In genomic region chr11:118145771-118146351, GRCm38 (mm10) we compare ENCODE assay signal across 8 mouse cellular contexts. TPM values are rescaled to one million over a fixed set of nuclear protein-coding genes. Genes with fewer than 3 reads are reported as not detected.
DNase-seq lines count a peak whose midpoint lies in the region; ATAC-seq and TF ChIP-seq lines count a peak whose summit lies in the region.

No protein-coding gene starts in this region.

- peak overlapping the region; percentile 35 for H3K9ac ChIP-seq in CH12.LX (ENCODE audit: insufficient read depth, low read depth)
- no peak overlapping the region for H3K9ac ChIP-seq in lung, embryonic 15.5 days
- no peak overlapping the region for H3K9ac ChIP-seq in midbrain, embryonic 11.5 days (ENCODE audit: low read length)
- H3K9ac ChIP-seq in midbrain, embryonic 13.5 days (replicated peaks) = no peak overlapping the region

- dilution Hi-C loops in CH12.LX (cut with MboI; ENCODE audit: extremely low pct_ligation_motif_present, extremely low pct_unique_long_range_greater_than_20kb, low sequenced_read_pairs) = no loop called here

- ATAC-seq in inflammation-experienced regulatory T-cells, adult 6 months = peak; percentile 83
- no peak for ATAC-seq in lung, embryonic 15.5 days (ENCODE audit: borderline replicate concordance, extremely low read depth, low FRiP score, low TSS enrichment)
- ATAC-seq in midbrain, embryonic 11.5 days (ENCODE audit: low FRiP score) = no peak
- ATAC-seq in midbrain, embryonic 13.5 days = no peak

- H3K36me3 ChIP-seq in CH12.LX (replicated peaks in 1 of 2; ENCODE audit: control insufficient read depth in 1 of 2, insufficient read depth in 1 of 2, low read length in 1 of 2) = peaks cover 0 to 4% of the 10 kb centered on the region in 2 experiments
- no peaks in the 10 kb centered on the region for H3K36me3 ChIP-seq in lung, embryonic 15.5 days
- H3K36me3 ChIP-seq in splenic B cell, adult 2 months (ENCODE audit: control insufficient read depth, insufficient read depth, low read length, poor library complexity, severe bottlenecking) = no peaks in the 10 kb centered on the region; the same call in 1 of the 2 replicates
- H3K36me3 ChIP-seq in midbrain, embryonic 11.5 days (ENCODE audit: control insufficient read depth, insufficient read depth, low read length) = no peaks in the 10 kb centered on the region
- H3K36me3 ChIP-seq in midbrain, embryonic 13.5 days = no peaks in the 10 kb centered on the region

- peak; percentile 83 for TF ChIP-seq POLR2A in CH12.LX (IDR thresholded peaks at IDR 0.05; ENCODE audit: low read depth, low read length)

- no peak for TF ChIP-seq CTCF in CH12.LX (conservative IDR thresholded peaks at IDR 0.05 in 1 of 2, IDR thresholded peaks at IDR 0.05 in 1 of 2; ENCODE audit: low read depth in 2 of 2, low read length in 2 of 2)

- no peaks in the 10 kb centered on the region for H3K27me3 ChIP-seq in CH12.LX (replicated peaks)
- no peaks in the 10 kb centered on the region for H3K27me3 ChIP-seq in lung, embryonic 15.5 days
- no peaks in the 10 kb centered on the region for H3K27me3 ChIP-seq in splenic B cell, adult 2 months (ENCODE audit: control insufficient read depth, insufficient read depth, low read length, poor library complexity, severe bottlenecking)
- H3K27me3 ChIP-seq in midbrain, embryonic 11.5 days (ENCODE audit: control insufficient read depth, insufficient read depth, low read length) = no peaks in the 10 kb centered on the region
- H3K27me3 ChIP-seq in midbrain, embryonic 13.5 days = no peaks in the 10 kb centered on the region

- peak overlapping the region; percentile 14; the same call in 1 of the 2 replicates for H3K4me2 ChIP-seq in CH12.LX (ENCODE audit: insufficient read depth, low read depth, poor library complexity, severe bottlenecking)
- H3K4me2 ChIP-seq in lung, embryonic 15.5 days = 0 out of 2 replicates have a peak overlapping the region, but pooled peaks have one; percentile 8
- no peak overlapping the region for H3K4me2 ChIP-seq in midbrain, embryonic 11.5 days
- no peak overlapping the region for H3K4me2 ChIP-seq in midbrain, embryonic 13.5 days (replicated peaks)

- TF ChIP-seq EP300 in CH12.LX (IDR thresholded peaks at IDR 0.05; ENCODE audit: low read length) = peak; percentile 52; the same call in 1 of the 2 replicates

- in situ Hi-C loops in CH12.LX (cut with MboI; ENCODE audit: low pct_ligation_motif_present, low pct_unique_long_range_greater_than_20kb, low sequenced_read_pairs) = no loop called here

- DNase-seq in CH12.LX (ENCODE audit: extremely low read depth) = peak; percentile 94
- DNase-seq in c-Kit-positive CD71-negative TER-119-negative erythroid progenitor cells, embryonic 14.5 days (ENCODE audit: low read depth) = peak; percentile 50
- DNase-seq in splenic B cell, adult 2 months (ENCODE audit: low read depth, low spot score) = peak; percentile 96
- DNase-seq in layer of hippocampus, adult 11-12 months (ENCODE audit: low spot score) = no peak
- no peak for DNase-seq in midbrain, embryonic 11.5 days (ENCODE audit: low spot score, missing footprints)

- 53% methylated on average over 16 of the region's 16 CpGs for WGBS in lung, embryonic 15.5 days
- WGBS in midbrain, embryonic 11.5 days = 86% methylated on average over 16 of the region's 16 CpGs
- 78% methylated on average over 16 of the region's 16 CpGs for WGBS in midbrain, embryonic 13.5 days

- H3K27ac ChIP-seq in CH12.LX (ENCODE audit: insufficient read depth, low read depth) = peak overlapping the region; percentile 42
- H3K27ac ChIP-seq in lung, embryonic 15.5 days = no peak overlapping the region
- H3K27ac ChIP-seq in midbrain, embryonic 11.5 days (ENCODE audit: low read depth, low read length) = no peak overlapping the region
- no peak overlapping the region for H3K27ac ChIP-seq in midbrain, embryonic 13.5 days

- no peak for TF ChIP-seq RAD21 in CH12.LX (IDR thresholded peaks at IDR 0.05; ENCODE audit: low read depth, low read length)

- H3K4me3 ChIP-seq in CH12.LX (replicated peaks in 1 of 3; ENCODE audit: low read depth in 2 of 3, low read length in 2 of 3, poor library complexity in 1 of 3) = peak overlapping the region; percentile 54 to 64 (median 56)
- H3K4me3 ChIP-seq in lung, embryonic 15.5 days = 0 out of 2 replicates have a peak overlapping the region, but pooled peaks have one; percentile 6
- H3K4me3 ChIP-seq in midbrain, embryonic 11.5 days (ENCODE audit: low read depth, low read length) = no peak overlapping the region
- no peak overlapping the region for H3K4me3 ChIP-seq in midbrain, embryonic 13.5 days (replicated peaks)

- H3K4me1 ChIP-seq in CH12.LX (ENCODE audit: control insufficient read depth in 1 of 2, insufficient read depth in 2 of 2) = peaks cover 21 to 22% of the 10 kb centered on the region in 2 experiments
- H3K4me1 ChIP-seq in lung, embryonic 15.5 days = peaks cover 10% of the 10 kb centered on the region
- peaks cover 6% of the 10 kb centered on the region for H3K4me1 ChIP-seq in midbrain, embryonic 11.5 days (ENCODE audit: control insufficient read depth, insufficient read depth, low read length)
- H3K4me1 ChIP-seq in midbrain, embryonic 13.5 days (replicated peaks) = peaks cover 12% of the 10 kb centered on the region

- peaks cover 4% of the 10 kb centered on the region for H3K9me3 ChIP-seq in CH12.LX (replicated peaks; ENCODE audit: low read length)
- no peaks in the 10 kb centered on the region for H3K9me3 ChIP-seq in lung, embryonic 15.5 days
- H3K9me3 ChIP-seq in midbrain, embryonic 11.5 days (ENCODE audit: control insufficient read depth, low read length) = no peaks in the 10 kb centered on the region
- no peaks in the 10 kb centered on the region for H3K9me3 ChIP-seq in midbrain, embryonic 13.5 days

- no peaks in the 10 kb centered on the region for H3K79me2 ChIP-seq in CH12.LX (replicated peaks; ENCODE audit: control insufficient read depth, extremely low read depth, insufficient read depth, poor library complexity, severe bottlenecking)

TF ChIP-seq in CH12.LX, 34 proteins besides CTCF, POLR2A, EP300 and RAD21:
- peak; percentile 78 for TF ChIP-seq TBP (conservative IDR thresholded peaks at IDR 0.05; ENCODE audit: low read depth, low read length)
- no peak for TF ChIP-seq MEF2A (IDR thresholded peaks at IDR 0.05; ENCODE audit: borderline replicate concordance, low read depth, low read length)
- peak; percentile 86 for TF ChIP-seq ELF1 (IDR thresholded peaks at IDR 0.05; ENCODE audit: low read depth, low read length)
- peak; percentile 23; the same call in 1 of the 2 replicates for TF ChIP-seq IRF4 (IDR thresholded peaks at IDR 0.05; ENCODE audit: low read depth, low read length)
- peak; percentile 56; the same call in 1 of the 2 replicates for TF ChIP-seq UBTF (IDR thresholded peaks at IDR 0.05; ENCODE audit: low read depth, low read length)
- TF ChIP-seq PAX5 (IDR thresholded peaks at IDR 0.05; ENCODE audit: low read length) = no peak
- peak; percentile 80; the same call in 1 of the 2 replicates for TF ChIP-seq POLR2AphosphoS2 (IDR thresholded peaks at IDR 0.05; ENCODE audit: low read depth, low read length)
- peak; percentile 78; the same call in 1 of the 2 replicates for TF ChIP-seq MXI1 (IDR thresholded peaks at IDR 0.05; ENCODE audit: low read depth, low read length)
- peak; percentile 84 for TF ChIP-seq MAX (IDR thresholded peaks at IDR 0.05; ENCODE audit: low read length)
- peak; percentile 83 for TF ChIP-seq NELFE (IDR thresholded peaks at IDR 0.05; ENCODE audit: low read depth, low read length)
- peak; percentile 55; the same call in 1 of the 2 replicates for TF ChIP-seq JUND (conservative IDR thresholded peaks at IDR 0.05; ENCODE audit: low read depth, low read length)
- TF ChIP-seq HCFC1 (IDR thresholded peaks at IDR 0.05; ENCODE audit: low read depth, low read length) = peak; percentile 71
- peak; percentile 90; the same call in 1 of the 2 replicates for TF ChIP-seq SIN3A (IDR thresholded peaks at IDR 0.05; ENCODE audit: low read length)
- TF ChIP-seq ZNF384 (IDR thresholded peaks at IDR 0.05; ENCODE audit: low read depth, low read length) = no peak
- no peak for TF ChIP-seq E2F4 (IDR thresholded peaks at IDR 0.05; ENCODE audit: insufficient replicate concordance, low read depth, low read length)
- TF ChIP-seq ETS1 (conservative IDR thresholded peaks at IDR 0.05; ENCODE audit: low read depth, low read length) = peak; percentile 81
- TF ChIP-seq NRF1 (IDR thresholded peaks at IDR 0.05; ENCODE audit: low read depth, low read length) = no peak; the same call in 1 of the 2 replicates
- TF ChIP-seq MAFK (IDR thresholded peaks at IDR 0.05; ENCODE audit: insufficient replicate concordance, low read length) = no peak
- peak; percentile 87; the same call in 1 of the 2 replicates for TF ChIP-seq MYC (IDR thresholded peaks at IDR 0.05; ENCODE audit: low read depth, low read length)
- TF ChIP-seq KAT2A (IDR thresholded peaks at IDR 0.05; ENCODE audit: insufficient replicate concordance, low read length) = no peak
- TF ChIP-seq USF2 (conservative IDR thresholded peaks at IDR 0.05; ENCODE audit: low read depth, low read length) = 0 out of 2 replicates have a peak, but pooled peaks have one; percentile 36
- peak; percentile 90 for TF ChIP-seq BHLHE40 (IDR thresholded peaks at IDR 0.05; ENCODE audit: low read depth, low read length)
- TF ChIP-seq USF1 (IDR thresholded peaks at IDR 0.05; ENCODE audit: low read depth, low read length) = peak; percentile 61
- TF ChIP-seq TCF12 (IDR thresholded peaks at IDR 0.05; ENCODE audit: low read depth, low read length) = peak; percentile 74; the same call in 1 of the 2 replicates
- peak; percentile 75; the same call in 1 of the 2 replicates for TF ChIP-seq ZMIZ1 (IDR thresholded peaks at IDR 0.05; ENCODE audit: low read depth, low read length)

RNA-seq across cellular contexts. Expression of gene Dnah17, which starts 15.4 kb away (rescaled TPM):
- 0.08 TPM in 2 replicates for total RNA-seq in CH12.LX (2012; rRNA removed)
- 0.04 TPM in 1 of 2 replicates, not detected in the other for total RNA-seq in CH12.LX (2014; rRNA removed)
- 0.23 and 0.34 TPM in 2 replicates for polyA plus RNA-seq in CH12.LX (2012; ENCODE audit: insufficient read length, low read depth)
- under 1 TPM; 0.11 to 0.73 (median 0.60) TPM for polyA plus RNA-seq in inflammation-experienced regulatory T-cells, adult 6 months (2017; shearing (Covaris generic))
- 0.19 and 0.20 TPM in 2 replicates for polyA plus RNA-seq in lung, embryonic 15.5 days (2015; fragmentation: Nextera tagmentation; extraction: Ambion mirVana)
- polyA plus RNA-seq in midbrain, embryonic 11.5 days (2014; fragmentation: Nextera tagmentation; extraction: Ambion mirVana) = 0.08 and 0.11 TPM in 2 replicates
- 0.19 and 0.34 TPM in 2 replicates for polyA plus RNA-seq in midbrain, embryonic 13.5 days (2015; fragmentation: Nextera tagmentation; extraction: Ambion mirVana)

Comparison
In these comparisons a context has a peak if more than half of its experiments do, and no peak if none do; other contexts are left out.
1. DNase-seq: peak in CH12.LX (single experiment), c-Kit-positive CD71-negative TER-119-negative erythroid progenitor cells, embryonic 14.5 days (single experiment) and splenic B cell, adult 2 months (single experiment); none in layer of hippocampus, adult 11-12 months (single experiment) and midbrain, embryonic 11.5 days (single experiment).
2. H3K4me2 ChIP-seq: peak in CH12.LX (single experiment) and lung, embryonic 15.5 days (single experiment); none in midbrain, embryonic 11.5 days (single experiment) and midbrain, embryonic 13.5 days (single experiment).
3. H3K4me3 ChIP-seq: peak in CH12.LX (3 of 3) and lung, embryonic 15.5 days (single experiment); none in midbrain, embryonic 11.5 days (single experiment) and midbrain, embryonic 13.5 days (single experiment).